Mouse (Mus musculus): Measurements from ENCODE around the gene Kirrel3.

- TF ChIP-seq POLR2A (IDR thresholded peaks at IDR 0.05; ENCODE audit: borderline replicate concordance, low read depth, low read length) (no peak), CTCF (IDR thresholded peaks at IDR 0.05; ENCODE audit: low read depth, low read length) (no peak)
Measured at GRCm38 (mm10) chr9:34976596-34977462, 491.1 kb downstream of the Kirrel3 start.
